Mouse (Mus musculus): ENCODE measurements around the gene Sdhd.

- TF ChIP-seq CTCF (conservative IDR thresholded peaks at IDR 0.05; ENCODE audit: insufficient read depth, insufficient read length, low read depth, low read length), result no peak
- TF ChIP-seq POLR2A (IDR thresholded peaks at IDR 0.05; ENCODE audit: low read depth, low read length), result no peak
Measured at GRCm38 (mm10) chr9:50592955-50593354, 10.7 kb downstream of the Sdhd start.
